Mouse (Mus musculus) midbrain, embryonic 10.5 days (tissue): ENCODE results near the gene Wasf2. TPM values are rescaled to one million over a fixed set of nuclear protein-coding genes. Genes with fewer than 3 reads are reported as not detected.

ENCODE experiments used
- DNase-seq: peaks from one replicate; pipeline ENCODE4 v3.0.0-alpha.2; 2017; ENCODE audit warnings: low spot score
- H3K27ac ChIP-seq: fragments of 300-500 bp; sonication (generic); replicated peaks from 2 replicates; pipeline ENCODE4 v1.5.1; 2016; ENCODE audit warnings: mild to moderate bottlenecking
- H3K27me3 ChIP-seq: fragments of 300-500 bp; sonication (generic); 2 replicates; pipeline ENCODE4 v1.6.1; 2016; ENCODE audit warnings: low read depth, mild to moderate bottlenecking; ENCODE audit not compliant: poor library complexity, severe bottlenecking
- H3K36me3 ChIP-seq: fragments of 300-500 bp; sonication (generic); 2 replicates; pipeline ENCODE4 v1.6.1; 2016; ENCODE audit warnings: mild to moderate bottlenecking, moderate library complexity
- H3K4me1 ChIP-seq: fragments of 300-500 bp; sonication (generic); 2 replicates; pipeline ENCODE4 v1.6.1; 2016
- H3K4me3 ChIP-seq: fragments of 300-500 bp; sonication (generic); 2 replicates; pipeline ENCODE4 v1.5.1; 2016; ENCODE audit warnings: mild to moderate bottlenecking, moderate library complexity
- H3K9me3 ChIP-seq: fragments of 300-500 bp; sonication (generic); replicated peaks from 2 replicates; pipeline ENCODE4 v1.6.1; 2016; ENCODE audit warnings: mild to moderate bottlenecking
- WGBS: fragments of 180-500 bp; shearing (Covaris S2); methylation state at CpG from one replicate; pipeline ENCODE4 v1.1.7; 2016; 5-methylcytosine and 5-hydroxymethylcytosine counted together
- polyA plus RNA-seq: library from polyadenylated mRNA; unstranded; fragments of >200 nt; fragmentation: Nextera tagmentation; extraction: Ambion mirVana; gene quantifications from 2 replicates; pipeline ENCODE4 v1.2.1, GENCODE M21; 2016

Wasf2 gene
- polyA plus RNA-seq, 1 experiment from 2014 or later, result 50.3 TPM

DNA sequence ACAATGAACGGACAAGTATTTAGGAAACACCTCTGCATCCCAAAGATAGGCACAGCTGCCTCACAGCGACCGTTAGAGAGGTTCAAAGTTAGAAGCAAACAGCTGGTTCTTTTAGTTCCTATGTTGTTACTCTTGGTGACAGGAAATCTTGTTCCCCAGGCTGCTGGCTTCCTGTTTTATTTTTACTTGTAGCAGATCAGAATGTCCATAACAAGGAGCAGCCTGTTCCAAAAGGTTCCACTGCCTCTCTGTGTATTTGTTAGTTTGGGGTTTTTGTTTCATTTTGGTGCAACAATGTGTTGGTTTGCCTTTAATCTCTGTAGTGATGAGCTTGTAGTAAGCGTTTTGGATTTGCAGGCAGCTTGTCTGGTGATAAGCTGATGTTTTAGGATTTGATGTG is 44.1 kb downstream of the Wasf2 start:
- 75% methylated on average over 4 of the region's 4 CpGs for WGBS
- H3K9me3 ChIP-seq, result no peaks in the 10 kb centered on the region
- H3K27me3 ChIP-seq, result no peaks in the 10 kb centered on the region
- peaks cover 18% of the 10 kb centered on the region for H3K4me1 ChIP-seq
- no peak overlapping the region for H3K4me3 ChIP-seq
- DNase-seq, result no peak
- H3K36me3 ChIP-seq, result peaks cover 29% of the 10 kb centered on the region
- no peak overlapping the region for H3K27ac ChIP-seq

DNA sequence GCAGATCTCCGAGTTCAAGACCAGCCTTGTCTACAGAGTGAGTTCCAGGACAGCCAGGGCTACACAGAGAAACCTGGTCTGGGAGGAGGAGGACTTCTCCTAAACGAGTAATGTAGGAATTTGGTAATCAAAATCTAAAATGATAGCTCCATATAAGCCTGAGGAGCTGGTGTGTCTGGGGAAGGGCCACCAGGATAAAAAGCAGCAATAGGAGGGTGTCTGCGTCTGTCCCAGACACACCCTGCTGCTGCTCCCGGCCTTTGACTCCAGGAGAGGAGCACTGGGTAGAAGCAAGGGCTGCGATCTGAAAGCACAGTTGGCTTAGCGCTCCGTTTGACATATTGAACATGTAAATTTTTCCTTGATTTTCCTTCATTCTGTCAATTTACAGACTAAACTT is 45.0 kb downstream of the Wasf2 start:
- no peak for DNase-seq

DNA sequence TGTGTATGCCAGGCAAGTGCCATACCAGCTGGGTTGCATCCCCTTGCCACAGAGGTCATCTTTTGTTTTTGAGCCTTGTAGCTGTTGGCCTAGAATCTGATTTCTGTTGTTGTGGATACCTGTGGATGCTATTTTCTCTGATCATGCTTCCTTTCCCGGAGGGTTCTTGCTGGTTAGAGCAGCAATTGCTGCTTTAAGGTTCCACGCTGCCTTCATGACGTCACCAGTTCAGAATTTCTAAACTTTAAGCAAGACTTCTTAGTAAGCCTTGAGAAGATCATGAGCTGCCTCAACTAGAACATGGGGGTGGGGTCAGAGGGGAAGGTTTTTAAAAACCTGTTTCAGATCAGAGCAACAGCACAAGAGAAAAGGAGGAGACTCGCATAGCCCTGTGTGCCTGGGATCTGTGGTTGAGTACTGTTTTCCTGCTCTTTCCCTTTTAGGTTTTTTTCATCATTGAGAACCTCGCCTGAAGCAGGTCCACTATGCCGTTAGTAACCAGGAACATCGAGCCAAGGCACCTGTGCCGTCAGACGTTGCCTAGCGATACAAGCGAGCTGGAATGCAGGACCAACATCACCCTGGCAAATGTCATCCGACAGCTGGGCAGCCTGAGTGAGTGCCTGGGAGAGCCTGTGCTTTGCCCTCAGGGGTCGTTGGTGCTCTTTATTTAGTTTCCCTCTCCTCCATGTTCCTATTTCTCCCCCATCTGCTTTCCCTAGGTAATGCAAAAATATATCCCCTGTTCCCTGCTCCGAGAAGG is 45.9 kb downstream of the Wasf2 start:
- 69% methylated on average over 14 of the region's 14 CpGs for WGBS
- Histone ChIP-seq H3K27me3 (no peaks in the 10 kb centered on the region), H3K9me3 (no peaks in the 10 kb centered on the region), H3K36me3 (peaks cover 40% of the 10 kb centered on the region), H3K4me1 (peaks cover 18% of the 10 kb centered on the region), H3K27ac (0 out of 2 replicates have a peak overlapping the region, but pooled peaks have one; percentile 30), H3K4me3 (no peak overlapping the region)
- DNase-seq, result peak; percentile 24

More for the DNA sequence above, 45.0 kb downstream of the Wasf2 start:
- 85% methylated on average over 7 of the region's 7 CpGs for WGBS
- Histone ChIP-seq H3K4me3 (no peak overlapping the region), H3K27me3 (no peaks in the 10 kb centered on the region), H3K4me1 (peaks cover 18% of the 10 kb centered on the region), H3K9me3 (no peaks in the 10 kb centered on the region), H3K36me3 (peaks cover 37% of the 10 kb centered on the region), H3K27ac (no peak overlapping the region)

DNA sequence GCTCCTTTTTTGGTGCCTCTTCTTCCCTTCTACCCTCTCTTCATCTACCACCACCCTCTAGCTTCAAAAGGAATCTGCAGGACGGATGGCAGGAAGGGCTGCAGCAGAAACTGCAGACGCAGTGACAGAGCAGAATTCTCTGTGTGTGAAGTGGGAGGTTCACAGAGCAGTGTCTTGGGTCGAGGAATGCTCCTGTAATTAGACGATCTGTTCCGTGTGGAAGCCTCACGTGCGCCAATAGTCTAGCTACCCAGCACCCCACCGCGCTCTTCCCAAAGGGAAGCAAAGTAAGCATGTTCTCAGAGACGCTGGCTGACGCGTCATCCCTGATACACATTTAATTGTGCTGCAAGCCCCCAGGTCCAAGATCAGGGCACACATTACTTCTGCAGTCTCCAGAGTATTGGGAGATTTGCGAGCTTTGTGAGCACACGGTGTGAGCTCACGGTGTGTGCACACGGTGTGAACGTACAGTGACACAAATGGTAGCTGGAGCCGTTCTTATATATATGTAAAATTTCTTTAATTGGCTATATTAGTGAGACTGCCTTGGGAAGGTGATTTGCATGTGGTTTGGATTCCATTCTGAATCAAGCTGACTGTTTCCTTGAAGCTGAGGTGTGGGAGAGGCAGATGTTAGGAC is 46.6 kb downstream of the Wasf2 start:
- no peak overlapping the region for H3K4me3 ChIP-seq
- DNase-seq, result no peak
- H3K4me1 ChIP-seq, result peaks cover 18% of the 10 kb centered on the region
- H3K27ac ChIP-seq, result 0 out of 2 replicates have a peak overlapping the region, but pooled peaks have one; percentile 30
- H3K27me3 ChIP-seq, result no peaks in the 10 kb centered on the region
- H3K36me3 ChIP-seq, result peaks cover 43% of the 10 kb centered on the region
- 91% methylated on average over 18 of the region's 18 CpGs for WGBS
- H3K9me3 ChIP-seq, result no peaks in the 10 kb centered on the region

DNA sequence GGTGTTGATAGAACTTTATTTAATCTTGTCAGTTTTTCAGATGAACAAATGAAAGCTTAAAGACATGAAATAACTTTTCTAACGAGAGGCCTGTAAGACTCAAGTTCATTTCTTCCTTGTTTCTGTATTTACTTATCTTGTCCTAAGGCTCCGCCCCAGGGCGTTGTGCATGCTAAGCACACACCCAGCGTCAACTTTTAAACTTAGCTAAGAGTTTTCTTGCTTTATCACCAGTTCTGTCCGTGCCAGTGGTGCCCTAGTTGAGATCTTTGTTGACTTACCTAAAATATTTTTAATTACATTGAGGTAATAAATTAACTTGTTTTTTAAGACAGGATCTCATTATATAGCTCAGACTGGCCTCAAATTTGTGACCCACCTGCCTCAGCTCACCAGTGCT is 48.0 kb downstream of the Wasf2 start:
- no peaks in the 10 kb centered on the region for H3K27me3 ChIP-seq
- WGBS, result 90% methylated on average over 5 of the region's 5 CpGs
- H3K4me3 ChIP-seq, result no peak overlapping the region
- no peak overlapping the region for H3K27ac ChIP-seq
- no peaks in the 10 kb centered on the region for H3K9me3 ChIP-seq
- peaks cover 47% of the 10 kb centered on the region for H3K36me3 ChIP-seq
- no peak for DNase-seq
- H3K4me1 ChIP-seq, result peaks cover 18% of the 10 kb centered on the region

DNA sequence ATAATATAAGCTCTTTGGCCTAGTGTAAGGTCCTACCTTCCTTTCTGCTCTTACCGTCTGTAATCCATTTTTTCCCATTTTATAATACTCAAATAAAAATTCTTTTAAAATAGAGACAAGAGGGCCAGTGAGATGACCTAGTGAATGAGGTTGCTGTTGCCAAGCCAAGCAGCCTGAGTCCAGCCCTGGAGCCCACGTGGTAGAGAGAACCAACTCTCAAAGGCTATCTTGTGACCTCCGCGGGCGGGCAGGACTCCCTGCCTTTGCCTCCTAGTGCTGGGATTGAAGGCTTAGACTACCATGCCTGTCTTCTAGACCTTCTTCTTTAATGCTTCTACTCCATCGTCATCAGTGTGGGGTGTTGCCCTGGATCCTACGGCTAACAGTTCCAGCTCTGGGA is 49.0 kb downstream of the Wasf2 start:
- Histone ChIP-seq H3K36me3 (peaks cover 47% of the 10 kb centered on the region), H3K4me1 (peaks cover 26% of the 10 kb centered on the region), H3K27ac (no peak overlapping the region), H3K27me3 (no peaks in the 10 kb centered on the region), H3K9me3 (no peaks in the 10 kb centered on the region), H3K4me3 (no peak overlapping the region)
- no peak for DNase-seq
- WGBS, result 93% methylated on average over 7 of the region's 7 CpGs

DNA sequence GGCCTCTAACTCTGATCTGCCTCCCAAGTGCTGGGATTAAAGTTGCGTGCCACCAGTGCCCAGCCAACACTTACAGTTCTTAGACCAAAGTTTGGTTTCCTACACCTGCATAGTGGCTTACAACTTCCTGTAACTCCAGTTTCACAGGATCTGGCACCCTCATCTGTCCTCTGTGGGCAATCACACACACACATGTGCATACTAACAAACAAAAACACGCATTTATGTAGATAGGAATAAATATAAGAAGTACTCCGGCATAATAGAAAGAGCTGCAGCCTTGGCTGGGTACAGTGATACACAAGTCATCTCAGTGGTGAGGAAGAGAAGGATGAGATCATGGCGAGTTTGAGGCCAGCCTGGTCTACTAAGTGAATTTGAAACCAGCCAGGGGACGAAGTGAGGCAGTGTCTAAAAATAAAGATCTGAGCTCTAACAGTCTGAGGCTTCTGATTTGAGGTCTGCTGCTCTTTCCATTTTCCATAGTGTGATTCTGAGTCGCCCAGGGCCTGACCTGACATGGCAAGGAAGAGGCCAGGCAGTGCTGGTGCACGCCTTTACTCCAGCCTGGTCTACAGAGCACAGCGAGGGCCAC is 52.2 kb downstream of the Wasf2 start:
- Histone ChIP-seq H3K9me3 (no peaks in the 10 kb centered on the region), H3K27ac (no peak overlapping the region), H3K4me3 (no peak overlapping the region), H3K4me1 (peaks cover 22% of the 10 kb centered on the region), H3K36me3 (peaks cover 63% of the 10 kb centered on the region), H3K27me3 (no peaks in the 10 kb centered on the region)
- DNase-seq, result no peak
- WGBS, result 95% methylated on average over 8 of the region's 8 CpGs

DNA sequence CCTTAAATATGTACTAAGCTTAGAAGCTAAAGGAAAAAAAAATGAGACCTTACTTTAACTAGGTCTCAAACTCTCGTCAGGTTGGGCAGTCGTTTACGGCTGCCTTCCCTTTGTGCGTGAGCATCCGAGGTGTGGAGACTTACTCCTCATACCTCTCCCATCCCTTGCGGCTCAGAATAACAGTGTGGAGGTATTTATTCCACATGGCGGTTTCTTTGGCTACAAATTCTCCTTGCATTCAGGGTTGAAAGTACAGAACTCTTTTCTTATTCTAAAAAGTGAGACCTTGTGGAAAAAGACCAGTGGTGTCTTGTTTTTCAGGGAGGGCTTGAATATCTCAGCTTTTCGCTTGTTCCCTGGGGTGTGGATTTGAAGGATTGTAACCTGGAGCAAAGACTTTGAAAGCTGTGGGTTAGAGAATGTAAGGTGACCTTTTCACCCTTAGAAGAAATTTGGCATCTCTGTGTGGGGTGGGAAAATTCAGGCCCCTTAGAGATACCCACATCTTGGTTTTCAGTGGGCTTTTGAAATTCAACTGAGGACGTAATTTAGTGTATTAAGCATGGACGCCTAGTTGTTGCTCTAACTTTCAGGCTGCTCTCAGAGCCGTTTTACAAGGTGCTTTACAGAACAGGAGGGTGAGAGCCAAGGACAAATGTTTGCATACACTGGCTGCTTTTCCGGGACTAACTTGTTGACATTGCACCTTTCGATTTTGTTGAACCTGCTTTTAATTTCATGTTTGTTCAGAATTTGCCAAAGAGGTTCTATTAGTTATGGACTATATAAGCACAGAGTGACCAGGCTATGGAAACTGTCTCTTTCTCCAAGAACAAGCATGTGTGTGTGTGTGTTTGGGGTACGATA is 54.0 kb downstream of the Wasf2 start:
- peaks cover 27% of the 10 kb centered on the region for H3K4me1 ChIP-seq
- H3K27me3 ChIP-seq, result no peaks in the 10 kb centered on the region
- DNase-seq, result no peak
- H3K27ac ChIP-seq, result no peak overlapping the region
- no peaks in the 10 kb centered on the region for H3K9me3 ChIP-seq
- peaks cover 65% of the 10 kb centered on the region for H3K36me3 ChIP-seq
- WGBS, result 72% methylated on average over 14 of the region's 14 CpGs
- H3K4me3 ChIP-seq, result no peak overlapping the region

DNA sequence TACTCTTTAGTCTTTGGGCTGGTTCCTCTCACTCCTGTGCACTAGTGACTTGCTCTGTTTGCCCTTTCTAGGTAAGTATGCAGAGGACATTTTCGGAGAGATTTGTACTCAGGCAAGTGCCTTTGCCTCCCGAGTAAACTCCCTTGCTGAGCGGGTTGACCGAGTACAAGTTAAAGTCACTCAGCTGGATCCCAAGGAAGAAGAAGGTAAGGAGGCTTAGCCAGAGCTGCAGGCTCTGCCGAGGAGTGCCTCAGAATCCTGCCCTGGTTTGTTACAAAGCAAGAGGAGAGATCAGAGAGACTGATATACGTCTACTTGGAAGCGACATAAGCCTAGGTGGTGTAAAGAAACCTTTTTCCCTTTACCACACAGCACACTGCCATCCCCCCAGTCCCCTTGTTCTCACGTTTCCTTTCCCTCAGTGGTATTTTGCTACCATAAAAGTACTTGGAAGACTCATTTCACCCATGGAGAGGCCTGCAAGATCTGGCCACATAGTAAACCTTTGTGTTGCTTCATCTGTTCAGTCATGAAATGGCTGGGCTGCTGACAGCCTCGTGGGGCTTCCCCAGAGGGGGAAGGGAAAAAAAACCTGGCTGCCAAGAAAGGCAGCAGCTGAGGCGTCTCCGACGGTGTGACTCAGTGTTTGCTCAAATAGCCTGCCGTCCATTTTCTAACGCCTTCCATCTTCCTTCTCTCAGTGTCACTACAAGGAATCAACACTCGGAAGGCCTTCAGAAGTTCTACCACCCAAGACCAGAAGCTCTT is 54.8 kb downstream of the Wasf2 start:
- Histone ChIP-seq H3K36me3 (peaks cover 66% of the 10 kb centered on the region), H3K27me3 (no peaks in the 10 kb centered on the region), H3K27ac (peak overlapping the region; percentile 46), H3K4me3 (no peak overlapping the region), H3K4me1 (peaks cover 35% of the 10 kb centered on the region), H3K9me3 (no peaks in the 10 kb centered on the region)
- 72% methylated on average over 15 of the region's 15 CpGs for WGBS
- DNase-seq, result no peak

DNA sequence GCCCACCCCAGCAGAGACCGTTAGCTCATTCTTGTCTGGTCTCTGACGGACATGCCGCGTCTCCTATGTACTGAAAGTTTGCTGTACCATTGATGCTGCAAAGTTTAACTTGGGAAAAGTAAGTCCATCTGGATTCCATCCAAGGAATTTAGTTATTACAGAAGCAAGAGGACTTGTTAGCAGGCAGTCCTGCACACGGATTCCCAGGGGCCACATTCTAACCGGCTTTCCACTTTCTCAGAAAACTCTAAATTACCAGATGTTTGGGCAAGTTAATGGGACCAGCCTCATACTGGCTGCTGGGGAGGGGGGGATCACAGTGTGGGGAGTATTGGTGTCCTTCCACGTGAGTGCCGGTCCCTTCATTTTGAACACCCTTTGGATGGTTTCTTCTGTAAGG is 55.6 kb downstream of the Wasf2 start:
- Histone ChIP-seq H3K27me3 (no peaks in the 10 kb centered on the region), H3K9me3 (no peaks in the 10 kb centered on the region), H3K27ac (no peak overlapping the region), H3K36me3 (peaks cover 72% of the 10 kb centered on the region), H3K4me3 (no peak overlapping the region), H3K4me1 (peaks cover 40% of the 10 kb centered on the region)
- 95% methylated on average over 8 of the region's 8 CpGs for WGBS
- no peak for DNase-seq

DNA sequence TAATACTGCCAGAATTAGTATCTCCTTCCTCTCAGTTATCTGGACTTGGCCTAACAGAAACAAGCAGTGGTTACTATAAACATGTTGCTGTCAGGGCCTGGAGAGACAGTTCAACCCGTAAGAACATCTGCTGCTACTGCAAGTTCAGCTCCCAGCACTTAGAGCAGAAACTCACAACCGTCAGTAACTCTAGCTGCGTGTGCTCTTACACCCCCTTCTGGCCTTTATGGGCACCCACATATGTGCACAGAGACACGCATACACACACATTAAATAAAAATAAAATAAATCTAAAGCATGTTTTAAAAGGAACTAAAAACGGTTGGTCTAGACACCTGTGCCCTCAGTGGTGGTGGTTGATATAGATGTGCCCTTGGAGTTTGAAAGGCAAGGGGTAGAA is 56.6 kb downstream of the Wasf2 start:
- Histone ChIP-seq H3K36me3 (peaks cover 76% of the 10 kb centered on the region), H3K4me1 (peaks cover 40% of the 10 kb centered on the region), H3K27ac (no peak overlapping the region), H3K9me3 (no peaks in the 10 kb centered on the region), H3K27me3 (no peaks in the 10 kb centered on the region), H3K4me3 (no peak overlapping the region)
- no peak for DNase-seq
- 96% methylated on average over 5 of the region's 5 CpGs for WGBS

DNA sequence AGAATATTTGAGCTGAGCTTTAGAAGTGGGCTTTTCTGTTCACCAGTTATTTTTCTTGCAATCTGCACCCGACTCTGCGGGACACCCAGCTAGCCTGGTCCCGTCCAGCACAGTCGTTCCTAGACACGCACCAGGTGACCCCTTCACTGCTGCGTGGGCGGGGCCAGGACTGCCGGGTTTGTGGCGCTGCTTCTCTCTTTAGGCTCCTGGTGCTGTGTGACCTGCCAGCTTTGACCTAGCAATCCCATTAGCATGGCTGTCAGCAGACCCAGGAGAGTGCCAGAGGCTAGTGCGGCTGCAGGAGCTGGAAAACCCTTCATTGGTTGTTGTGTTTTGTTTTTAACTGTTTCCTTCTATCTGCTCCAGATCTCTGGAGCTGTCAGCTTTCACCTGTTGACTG is 59.1 kb downstream of the Wasf2 start:
- H3K27me3 ChIP-seq, result no peaks in the 10 kb centered on the region
- WGBS, result 66% methylated on average over 10 of the region's 10 CpGs
- no peaks in the 10 kb centered on the region for H3K9me3 ChIP-seq
- no peak for DNase-seq
- H3K4me3 ChIP-seq, result no peak overlapping the region
- H3K36me3 ChIP-seq, result peaks cover 97% of the 10 kb centered on the region
- no peak overlapping the region for H3K27ac ChIP-seq
- H3K4me1 ChIP-seq, result peaks cover 31% of the 10 kb centered on the region
